Mouse (Mus musculus) midbrain, embryonic 12.5 days (tissue): ENCODE measurements at regions not wholly inside any gene's neighbourhood (a gene's known extent, or its start where the extent isn't known, plus 50 kb on each side); places are given as distances from the start of the nearest gene placed in this dataset.

Source experiments
- ATAC-seq: fragments of 200-750 bp; cut with Nextera tagmentation; 2 replicates; pipeline ENCODE4 v1.8.0; 2017; ENCODE audit warnings: low read depth, moderate TSS enrichment, moderate library complexity; ENCODE audit not compliant: low FRiP score
- H3K27ac ChIP-seq: fragments of 300-500 bp; sonication (generic); replicated peaks from 2 replicates; pipeline ENCODE4 v1.5.1; 2016; ENCODE audit warnings: mild to moderate bottlenecking
- H3K27me3 ChIP-seq: fragments of 300-500 bp; sonication (generic); 2 replicates; pipeline ENCODE4 v1.6.1; 2016; ENCODE audit warnings: mild to moderate bottlenecking
- H3K36me3 ChIP-seq: fragments of 300-500 bp; sonication (generic); 2 replicates; pipeline ENCODE4 v1.6.1; 2016
- H3K4me1 ChIP-seq: fragments of 300-500 bp; sonication (generic); 2 replicates; pipeline ENCODE4 v1.6.1; 2016
- H3K4me2 ChIP-seq: fragments of 300-500 bp; sonication (generic); replicated peaks from 2 replicates; pipeline ENCODE4 v1.6.1; 2016; ENCODE audit warnings: mild to moderate bottlenecking, moderate library complexity
- H3K4me3 ChIP-seq: fragments of 300-500 bp; sonication (generic); 2 replicates; pipeline ENCODE4 v1.5.1; 2016; ENCODE audit warnings: mild to moderate bottlenecking
- H3K9ac ChIP-seq: fragments of 300-500 bp; sonication (generic); replicated peaks from 2 replicates; pipeline ENCODE4 v1.6.1; 2016; ENCODE audit warnings: mild to moderate bottlenecking, moderate library complexity
- H3K9me3 ChIP-seq: fragments of 300-500 bp; sonication (generic); 2 replicates; pipeline ENCODE4 v1.6.1; 2016; ENCODE audit warnings: mild to moderate bottlenecking
- WGBS: fragments of 180-500 bp; shearing (Covaris S2); methylation state at CpG from one replicate; pipeline ENCODE4 v1.1.7; 2016; 5-methylcytosine and 5-hydroxymethylcytosine counted together

DNA sequence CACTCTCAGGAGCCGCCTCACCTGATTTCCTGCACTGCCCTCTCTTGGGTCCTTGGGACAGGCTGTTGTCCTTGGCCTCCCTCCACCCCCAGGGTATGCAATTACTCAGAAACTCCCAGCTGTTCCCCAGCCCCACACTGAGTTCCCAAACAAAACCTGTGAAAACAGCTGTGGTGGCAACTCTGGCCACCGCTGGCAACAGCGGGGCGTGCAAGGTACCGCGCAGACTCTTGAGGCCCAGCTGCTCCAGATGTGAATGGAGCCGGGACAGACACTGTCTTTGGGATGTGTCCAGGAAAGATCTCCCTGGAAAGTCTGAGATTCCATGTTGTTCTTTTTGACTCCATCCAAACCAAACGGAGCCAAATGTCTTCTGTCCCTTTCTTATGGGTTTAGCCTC, 211.0 kb upstream of the Osr1 start:
- ATAC-seq = no peak
- Histone ChIP-seq H3K4me1 (no peaks in the 10 kb centered on the region), H3K27me3 (no peaks in the 10 kb centered on the region), H3K9ac (no peak overlapping the region), H3K4me2 (no peak overlapping the region), H3K9me3 (no peaks in the 10 kb centered on the region), H3K4me3 (no peak overlapping the region), H3K27ac (no peak overlapping the region), H3K36me3 (no peaks in the 10 kb centered on the region)
- WGBS = 47% methylated on average over 8 of the region's 8 CpGs

GRCm38 (mm10) chr12:9365931-9366330, 204.0 kb upstream of the Osr1 start:
- 89% methylated on average over 1 of the region's 1 CpGs for WGBS
- H3K9me3 ChIP-seq = no peaks in the 10 kb centered on the region

DNA sequence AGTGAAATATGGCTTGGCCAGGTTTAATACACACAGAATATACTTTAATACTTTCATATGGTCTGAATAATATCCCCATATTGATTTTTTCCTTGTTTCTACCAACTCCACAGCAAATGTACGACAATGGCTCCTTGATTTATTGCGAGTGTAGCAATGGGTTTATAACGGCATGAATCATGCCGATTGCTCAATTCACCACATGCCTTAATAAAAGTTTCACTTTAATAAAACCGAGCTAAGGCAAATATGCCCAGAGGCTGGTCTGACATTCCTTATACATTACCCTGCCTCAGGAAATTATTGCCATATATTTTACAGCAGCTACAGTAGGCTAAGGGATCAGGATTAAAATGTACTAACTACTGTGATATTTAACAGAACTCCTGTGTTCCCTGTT, 201.2 kb upstream of the Osr1 start:
- H3K4me2 ChIP-seq = no peak overlapping the region
- 89% methylated on average over 5 of the region's 5 CpGs for WGBS
- H3K9ac ChIP-seq = no peak overlapping the region
- ATAC-seq = no peak
- no peaks in the 10 kb centered on the region for H3K4me1 ChIP-seq
- no peaks in the 10 kb centered on the region for H3K27me3 ChIP-seq
- no peaks in the 10 kb centered on the region for H3K36me3 ChIP-seq
- no peak overlapping the region for H3K4me3 ChIP-seq
- H3K27ac ChIP-seq = no peak overlapping the region
- H3K9me3 ChIP-seq = no peaks in the 10 kb centered on the region

More at GRCm38 (mm10) chr12:9365931-9366330, 204.0 kb upstream of the Osr1 start:
- no peaks in the 10 kb centered on the region for H3K36me3 ChIP-seq
- no peak overlapping the region for H3K4me3 ChIP-seq
- no peak overlapping the region for H3K9ac ChIP-seq
- no peak for ATAC-seq
- no peaks in the 10 kb centered on the region for H3K4me1 ChIP-seq
- no peak overlapping the region for H3K27ac ChIP-seq
- H3K27me3 ChIP-seq = no peaks in the 10 kb centered on the region
- H3K4me2 ChIP-seq = no peak overlapping the region

- 87% methylated on average over 3 of the region's 3 CpGs for WGBS
- H3K9ac ChIP-seq = no peak overlapping the region
- H3K9me3 ChIP-seq = no peaks in the 10 kb centered on the region
- H3K4me3 ChIP-seq = no peak overlapping the region
- H3K27ac ChIP-seq = no peak overlapping the region
- H3K4me1 ChIP-seq = no peaks in the 10 kb centered on the region
- no peak for ATAC-seq
- H3K27me3 ChIP-seq = no peaks in the 10 kb centered on the region
- no peaks in the 10 kb centered on the region for H3K36me3 ChIP-seq
- H3K4me2 ChIP-seq = no peak overlapping the region
Observed at GRCm38 (mm10) chr12:9401956-9402355, 168.0 kb upstream of the Osr1 start.

DNA sequence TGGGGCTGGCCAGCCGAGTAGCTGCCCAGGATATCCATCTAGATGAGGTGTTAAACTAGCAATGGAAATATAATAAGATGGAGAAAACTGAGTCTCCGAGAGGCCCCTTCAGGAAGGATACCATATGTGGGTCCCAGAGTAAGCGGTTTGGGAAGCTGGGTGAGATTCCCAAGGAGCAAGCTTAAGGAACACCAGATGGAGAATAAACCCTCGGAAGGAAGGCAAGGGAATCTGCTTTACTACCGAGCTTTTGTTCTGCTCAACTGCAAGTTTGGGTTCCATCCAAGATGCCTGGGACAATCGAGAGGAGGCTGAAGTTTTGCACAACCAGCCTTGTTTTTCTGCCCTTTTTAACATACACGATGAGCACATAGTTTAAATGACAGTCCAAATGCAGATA, 164.9 kb upstream of the Osr1 start:
- Histone ChIP-seq H3K4me3 (no peak overlapping the region), H3K27ac (no peak overlapping the region), H3K27me3 (no peaks in the 10 kb centered on the region), H3K4me1 (no peaks in the 10 kb centered on the region), H3K9me3 (no peaks in the 10 kb centered on the region), H3K36me3 (no peaks in the 10 kb centered on the region), H3K9ac (no peak overlapping the region), H3K4me2 (no peak overlapping the region)
- ATAC-seq = no peak
- WGBS = 76% methylated on average over 7 of the region's 7 CpGs

GRCm38 (mm10) chr12:9419311-9419710, 150.6 kb upstream of the Osr1 start:
- Histone ChIP-seq H3K9ac (no peak overlapping the region), H3K4me2 (no peak overlapping the region), H3K36me3 (no peaks in the 10 kb centered on the region), H3K9me3 (no peaks in the 10 kb centered on the region), H3K27me3 (no peaks in the 10 kb centered on the region), H3K4me3 (no peak overlapping the region), H3K4me1 (no peaks in the 10 kb centered on the region), H3K27ac (no peak overlapping the region)
- ATAC-seq = no peak
- 86% methylated on average over 3 of the region's 3 CpGs for WGBS

GRCm38 (mm10) chr12:9430656-9431055, 139.3 kb upstream of the Osr1 start:
- Histone ChIP-seq H3K27me3 (no peaks in the 10 kb centered on the region), H3K9me3 (no peaks in the 10 kb centered on the region), H3K4me1 (no peaks in the 10 kb centered on the region), H3K4me2 (no peak overlapping the region), H3K9ac (no peak overlapping the region), H3K27ac (no peak overlapping the region), H3K4me3 (no peak overlapping the region), H3K36me3 (no peaks in the 10 kb centered on the region)
- 76% methylated on average over 3 of the region's 3 CpGs for WGBS
- ATAC-seq = no peak

DNA sequence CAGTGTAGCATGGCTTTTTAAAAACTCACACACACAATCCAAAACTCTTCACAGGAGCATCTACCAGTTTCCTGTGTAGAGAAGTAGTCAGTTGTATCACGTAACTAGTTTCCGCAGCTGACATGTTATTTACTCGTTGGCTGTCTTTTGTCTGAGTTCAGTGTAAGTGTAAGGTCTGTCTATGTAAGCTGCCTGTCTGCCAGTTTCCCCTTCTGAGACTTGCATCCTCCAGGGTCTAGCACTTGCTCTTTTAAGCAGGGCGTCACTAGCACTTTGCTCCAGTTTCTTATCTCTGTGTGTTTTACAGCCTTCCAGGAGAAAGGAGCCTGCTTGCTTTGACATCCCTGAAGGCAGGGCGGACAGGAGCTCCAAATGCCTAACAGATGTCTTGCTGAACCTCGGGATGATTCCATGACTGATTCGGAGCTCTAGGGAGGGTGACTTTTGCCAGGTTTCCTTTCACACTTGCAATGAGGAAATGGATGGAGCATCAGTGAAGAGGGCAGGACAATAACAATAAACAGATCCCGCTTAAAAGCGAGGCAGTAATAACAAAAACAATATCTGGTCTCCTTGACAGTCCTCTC, 131.2 kb upstream of the Osr1 start:
- Histone ChIP-seq H3K27ac (no peak overlapping the region), H3K4me3 (no peak overlapping the region), H3K9ac (no peak overlapping the region), H3K4me2 (no peak overlapping the region), H3K36me3 (no peaks in the 10 kb centered on the region), H3K9me3 (no peaks in the 10 kb centered on the region), H3K4me1 (no peaks in the 10 kb centered on the region), H3K27me3 (no peaks in the 10 kb centered on the region)
- no peak for ATAC-seq
- 75% methylated on average over 9 of the region's 9 CpGs for WGBS

DNA sequence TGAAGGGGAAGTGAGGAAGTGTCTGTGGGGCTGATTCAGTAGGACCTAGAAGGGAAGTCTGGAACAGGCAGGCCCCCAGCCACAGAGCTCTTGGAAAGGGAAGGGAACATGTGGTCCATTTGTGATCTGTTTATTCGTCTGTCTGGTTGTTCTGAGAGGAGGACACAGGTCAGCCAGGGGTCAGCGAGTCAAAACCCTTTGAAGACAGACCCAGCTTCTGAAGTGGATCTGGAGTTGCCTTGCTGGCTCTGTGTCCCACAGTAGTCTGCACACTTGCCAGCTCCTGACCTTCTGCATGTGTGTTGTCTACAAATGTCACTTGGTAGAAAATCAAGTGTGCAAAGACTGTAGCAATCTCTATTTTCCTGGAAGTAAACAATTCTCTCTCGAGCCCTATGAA, 119.3 kb upstream of the Osr1 start:
- no peak overlapping the region for H3K4me3 ChIP-seq
- no peaks in the 10 kb centered on the region for H3K36me3 ChIP-seq
- H3K9ac ChIP-seq = no peak overlapping the region
- H3K4me1 ChIP-seq = no peaks in the 10 kb centered on the region
- WGBS = 71% methylated on average over 3 of the region's 3 CpGs
- H3K27ac ChIP-seq = no peak overlapping the region
- no peaks in the 10 kb centered on the region for H3K9me3 ChIP-seq
- no peak for ATAC-seq
- H3K4me2 ChIP-seq = no peak overlapping the region
- H3K27me3 ChIP-seq = no peaks in the 10 kb centered on the region

GRCm38 (mm10) chr12:9460193-9460592, 109.7 kb upstream of the Osr1 start:
- H3K9ac ChIP-seq = no peak overlapping the region
- H3K4me1 ChIP-seq = no peaks in the 10 kb centered on the region
- H3K36me3 ChIP-seq = no peaks in the 10 kb centered on the region
- no peak overlapping the region for H3K4me3 ChIP-seq
- H3K27ac ChIP-seq = no peak overlapping the region
- 91% methylated on average over 3 of the region's 3 CpGs for WGBS
- no peak for ATAC-seq
- H3K9me3 ChIP-seq = no peaks in the 10 kb centered on the region
- H3K4me2 ChIP-seq = no peak overlapping the region
- no peaks in the 10 kb centered on the region for H3K27me3 ChIP-seq

- 84% methylated on average over 3 of the region's 3 CpGs for WGBS
- Histone ChIP-seq H3K27ac (no peak overlapping the region), H3K9ac (no peak overlapping the region), H3K9me3 (no peaks in the 10 kb centered on the region), H3K4me1 (no peaks in the 10 kb centered on the region), H3K4me2 (no peak overlapping the region), H3K4me3 (no peak overlapping the region), H3K36me3 (no peaks in the 10 kb centered on the region), H3K27me3 (no peaks in the 10 kb centered on the region)
- ATAC-seq = no peak
Observed at GRCm38 (mm10) chr12:9469655-9470470, 100.1 kb upstream of the Osr1 start.

GRCm38 (mm10) chr12:9475836-9476235, 94.1 kb upstream of the Osr1 start:
- Histone ChIP-seq H3K9ac (no peak overlapping the region), H3K27me3 (no peaks in the 10 kb centered on the region), H3K9me3 (no peaks in the 10 kb centered on the region), H3K4me2 (no peak overlapping the region), H3K4me1 (no peaks in the 10 kb centered on the region), H3K36me3 (no peaks in the 10 kb centered on the region), H3K27ac (no peak overlapping the region), H3K4me3 (no peak overlapping the region)
- ATAC-seq = no peak
- 82% methylated on average over 2 of the region's 2 CpGs for WGBS

DNA sequence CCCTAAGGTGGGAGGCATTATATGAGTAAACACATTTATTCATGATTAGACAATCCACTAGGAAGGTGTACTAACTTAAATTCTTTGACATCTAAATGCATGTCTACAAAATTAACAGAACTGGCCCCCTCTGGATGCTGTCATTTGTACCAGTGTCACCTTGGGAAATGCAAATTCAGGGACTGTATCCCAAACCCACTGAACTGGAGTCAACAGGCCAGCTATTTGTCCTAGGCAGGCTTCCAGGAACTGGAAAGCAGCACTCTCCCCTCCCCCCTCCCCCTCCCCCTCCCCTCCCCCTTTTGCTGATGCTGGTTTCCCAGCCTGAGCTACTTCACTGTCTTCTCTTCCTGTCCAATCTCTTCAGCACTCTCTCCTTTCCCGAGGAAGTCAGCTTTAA, 91.7 kb upstream of the Osr1 start:
- WGBS = 58% methylated on average over 1 of the region's 1 CpGs
- no peaks in the 10 kb centered on the region for H3K9me3 ChIP-seq
- no peak for ATAC-seq

More for the DNA sequence above, 91.7 kb upstream of the Osr1 start:
- H3K27me3 ChIP-seq = no peaks in the 10 kb centered on the region
- no peaks in the 10 kb centered on the region for H3K36me3 ChIP-seq
- no peaks in the 10 kb centered on the region for H3K4me1 ChIP-seq
- no peak overlapping the region for H3K9ac ChIP-seq
- H3K27ac ChIP-seq = no peak overlapping the region
- H3K4me3 ChIP-seq = no peak overlapping the region
- H3K4me2 ChIP-seq = no peak overlapping the region
